Mouse (Mus musculus): ENCODE measurements around the gene Caly.
A peak's percentile ranks its signal among the peaks of the same experiment; 100 is the strongest.

The Caly gene

GRCm38 (mm10) chr7:140059601-140060000 lies 22.7 kb downstream of the Caly start:
- Histone ChIP-seq H3K27me3 (ENCODE audit: insufficient read depth, low read length) (peaks cover 95% of the 10 kb centered on the region), H3K9me3 (ENCODE audit: low read length) (0 out of 2 replicates have a peak, but pooled peaks cover 5% of the 10 kb centered on the region), H3K36me3 (ENCODE audit: insufficient read depth, low read length) (no peaks in the 10 kb centered on the region), H3K4me1 (replicated peaks; ENCODE audit: low read depth, low read length) (peaks cover 68% of the 10 kb centered on the region), H3K4me3 (replicated peaks; ENCODE audit: low read length) (no peak overlapping the region)
- TF ChIP-seq CTCF (conservative IDR thresholded peaks at IDR 0.05; ENCODE audit: low read length) = no peak
- TF ChIP-seq POU5F1 (IDR thresholded peaks at IDR 0.05; ENCODE audit: borderline replicate concordance, low read length) = no peak
- no peak for TF ChIP-seq NANOG (IDR thresholded peaks at IDR 0.05; ENCODE audit: borderline replicate concordance, low read length)

GRCm38 (mm10) chr7:140058528-140058927 lies 23.8 kb downstream of the Caly start:
- Histone ChIP-seq H3K27me3 (ENCODE audit: insufficient read depth, low read length) (peaks cover 93% of the 10 kb centered on the region), H3K4me1 (replicated peaks; ENCODE audit: low read depth, low read length) (peaks cover 68% of the 10 kb centered on the region), H3K36me3 (ENCODE audit: insufficient read depth, low read length) (no peaks in the 10 kb centered on the region), H3K9me3 (ENCODE audit: low read length) (0 out of 2 replicates have a peak, but pooled peaks cover 5% of the 10 kb centered on the region), H3K4me3 (replicated peaks; ENCODE audit: low read length) (peak overlapping the region; percentile 73)
- TF ChIP-seq CTCF (conservative IDR thresholded peaks at IDR 0.05; ENCODE audit: low read length) = no peak
- TF ChIP-seq POU5F1 (IDR thresholded peaks at IDR 0.05; ENCODE audit: borderline replicate concordance, low read length) = no peak
- TF ChIP-seq NANOG (IDR thresholded peaks at IDR 0.05; ENCODE audit: borderline replicate concordance, low read length) = no peak

GRCm38 (mm10) chr7:140057413-140058407 lies 24.6 kb downstream of the Caly start:
- Histone ChIP-seq H3K4me3 (replicated peaks; ENCODE audit: low read length) (peak overlapping the region; percentile 73), H3K9me3 (ENCODE audit: low read length) (0 out of 2 replicates have a peak, but pooled peaks cover 5% of the 10 kb centered on the region), H3K27me3 (ENCODE audit: insufficient read depth, low read length) (peaks cover 96% of the 10 kb centered on the region), H3K36me3 (ENCODE audit: insufficient read depth, low read length) (no peaks in the 10 kb centered on the region), H3K4me1 (replicated peaks; ENCODE audit: low read depth, low read length) (peaks cover 65% of the 10 kb centered on the region)
- TF ChIP-seq NANOG (IDR thresholded peaks at IDR 0.05; ENCODE audit: borderline replicate concordance, low read length) = no peak

- no peak overlapping the region for H3K4me3 ChIP-seq (replicated peaks; ENCODE audit: low read length)
- H3K27me3 ChIP-seq (ENCODE audit: insufficient read depth, low read length) = peaks cover 96% of the 10 kb centered on the region
- peaks cover 38% of the 10 kb centered on the region for H3K4me1 ChIP-seq (replicated peaks; ENCODE audit: low read depth, low read length)
- H3K9me3 ChIP-seq (ENCODE audit: low read length) = 0 out of 2 replicates have a peak, but pooled peaks cover 5% of the 10 kb centered on the region
- TF ChIP-seq CTCF (conservative IDR thresholded peaks at IDR 0.05; ENCODE audit: low read length) (no peak), NANOG (IDR thresholded peaks at IDR 0.05; ENCODE audit: borderline replicate concordance, low read length) (no peak), POU5F1 (IDR thresholded peaks at IDR 0.05; ENCODE audit: borderline replicate concordance, low read length) (no peak)
- no peaks in the 10 kb centered on the region for H3K36me3 ChIP-seq (ENCODE audit: insufficient read depth, low read length)
Measured at GRCm38 (mm10) chr7:140054124-140054523, 28.2 kb downstream of the Caly start.

GRCm38 (mm10) chr7:140049115-140049689 lies 33.1 kb downstream of the Caly start:
- peaks cover 23% of the 10 kb centered on the region for H3K4me1 ChIP-seq (replicated peaks; ENCODE audit: low read depth, low read length)
- TF ChIP-seq CTCF (conservative IDR thresholded peaks at IDR 0.05; ENCODE audit: low read length) (no peak), POU5F1 (IDR thresholded peaks at IDR 0.05; ENCODE audit: borderline replicate concordance, low read length) (no peak), NANOG (IDR thresholded peaks at IDR 0.05; ENCODE audit: borderline replicate concordance, low read length) (no peak)
- H3K4me3 ChIP-seq (replicated peaks; ENCODE audit: low read length) = peak overlapping the region; percentile 80
- no peaks in the 10 kb centered on the region for H3K36me3 ChIP-seq (ENCODE audit: insufficient read depth, low read length)
- H3K9me3 ChIP-seq (ENCODE audit: low read length) = no peaks in the 10 kb centered on the region
- H3K27me3 ChIP-seq (ENCODE audit: insufficient read depth, low read length) = peaks cover 98% of the 10 kb centered on the region

GRCm38 (mm10) chr7:140048361-140049114 lies 33.8 kb downstream of the Caly start, which contains the start of gene Msx3:
TSS of gene Msx3 (minus strand) at chr7:140049089.
- Histone ChIP-seq H3K9me3 (ENCODE audit: low read length) (no peaks in the 10 kb centered on the region), H3K27me3 (ENCODE audit: insufficient read depth, low read length) (peaks cover 98% of the 10 kb centered on the region), H3K4me1 (replicated peaks; ENCODE audit: low read depth, low read length) (peaks cover 23% of the 10 kb centered on the region), H3K36me3 (ENCODE audit: insufficient read depth, low read length) (no peaks in the 10 kb centered on the region), H3K4me3 (replicated peaks; ENCODE audit: low read length) (peak within 1 kb of the TSS; percentile 80)
- TF ChIP-seq NANOG (IDR thresholded peaks at IDR 0.05; ENCODE audit: borderline replicate concordance, low read length) = no peak
- no peak for TF ChIP-seq POU5F1 (IDR thresholded peaks at IDR 0.05; ENCODE audit: borderline replicate concordance, low read length)
- no peak for TF ChIP-seq CTCF (conservative IDR thresholded peaks at IDR 0.05; ENCODE audit: low read length)

GRCm38 (mm10) chr7:140047811-140048311 lies 34.5 kb downstream of the Caly start:
- H3K4me1 ChIP-seq (replicated peaks; ENCODE audit: low read depth, low read length) = peaks cover 23% of the 10 kb centered on the region
- H3K4me3 ChIP-seq (replicated peaks; ENCODE audit: low read length) = peak overlapping the region; percentile 80
- no peaks in the 10 kb centered on the region for H3K9me3 ChIP-seq (ENCODE audit: low read length)
- H3K27me3 ChIP-seq (ENCODE audit: insufficient read depth, low read length) = peaks cover 96% of the 10 kb centered on the region
- TF ChIP-seq CTCF (conservative IDR thresholded peaks at IDR 0.05; ENCODE audit: low read length) (no peak), NANOG (IDR thresholded peaks at IDR 0.05; ENCODE audit: borderline replicate concordance, low read length) (no peak), POU5F1 (IDR thresholded peaks at IDR 0.05; ENCODE audit: borderline replicate concordance, low read length) (no peak)
- H3K36me3 ChIP-seq (ENCODE audit: insufficient read depth, low read length) = no peaks in the 10 kb centered on the region
